Mouse (Mus musculus): ENCODE results near the gene Tbx4.

The Tbx4 gene

DNA sequence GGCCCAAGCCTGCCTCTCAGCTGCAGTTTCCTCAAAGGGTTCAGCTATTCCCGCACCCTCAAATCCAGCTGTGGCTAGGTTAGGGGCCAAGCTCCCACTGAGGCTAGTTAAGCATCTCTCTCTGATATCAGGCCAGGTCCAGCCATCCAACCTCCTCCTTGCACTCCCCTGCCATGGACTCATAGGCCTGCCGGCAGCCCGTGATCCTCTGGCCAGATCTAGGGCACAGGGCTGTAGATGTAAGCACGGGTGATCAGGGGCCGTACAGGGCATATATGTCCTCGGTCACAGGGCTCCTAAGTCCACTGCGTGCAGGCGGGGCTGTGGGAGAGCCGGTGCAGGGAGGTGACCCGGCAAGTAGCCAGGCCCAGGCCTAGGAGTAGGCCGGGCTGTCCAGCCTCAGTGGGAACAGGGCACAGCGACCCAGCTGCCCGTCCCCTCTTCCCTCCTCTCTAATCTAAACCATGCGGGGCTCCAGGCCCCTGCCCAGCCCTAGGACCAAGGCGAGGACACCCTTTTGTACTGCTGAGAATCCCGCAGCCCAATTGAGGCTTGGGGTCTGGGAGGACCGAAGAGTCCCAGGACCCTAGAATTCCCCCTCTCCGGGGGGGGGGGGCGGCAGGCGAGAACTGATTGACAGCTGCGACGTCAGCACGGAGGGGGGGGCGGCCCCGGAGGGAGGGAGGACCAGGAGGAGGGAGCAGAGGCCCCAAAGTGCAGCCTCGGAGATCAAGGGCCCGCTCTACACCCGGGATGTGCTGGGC lies at the start of gene Tbx4:
Gene Tbx4 (plus strand): TSS at position 758 of the 764 bp plus-strand sequence.
- DNase-seq (ENCODE audit: low read depth), result no peak

DNA sequence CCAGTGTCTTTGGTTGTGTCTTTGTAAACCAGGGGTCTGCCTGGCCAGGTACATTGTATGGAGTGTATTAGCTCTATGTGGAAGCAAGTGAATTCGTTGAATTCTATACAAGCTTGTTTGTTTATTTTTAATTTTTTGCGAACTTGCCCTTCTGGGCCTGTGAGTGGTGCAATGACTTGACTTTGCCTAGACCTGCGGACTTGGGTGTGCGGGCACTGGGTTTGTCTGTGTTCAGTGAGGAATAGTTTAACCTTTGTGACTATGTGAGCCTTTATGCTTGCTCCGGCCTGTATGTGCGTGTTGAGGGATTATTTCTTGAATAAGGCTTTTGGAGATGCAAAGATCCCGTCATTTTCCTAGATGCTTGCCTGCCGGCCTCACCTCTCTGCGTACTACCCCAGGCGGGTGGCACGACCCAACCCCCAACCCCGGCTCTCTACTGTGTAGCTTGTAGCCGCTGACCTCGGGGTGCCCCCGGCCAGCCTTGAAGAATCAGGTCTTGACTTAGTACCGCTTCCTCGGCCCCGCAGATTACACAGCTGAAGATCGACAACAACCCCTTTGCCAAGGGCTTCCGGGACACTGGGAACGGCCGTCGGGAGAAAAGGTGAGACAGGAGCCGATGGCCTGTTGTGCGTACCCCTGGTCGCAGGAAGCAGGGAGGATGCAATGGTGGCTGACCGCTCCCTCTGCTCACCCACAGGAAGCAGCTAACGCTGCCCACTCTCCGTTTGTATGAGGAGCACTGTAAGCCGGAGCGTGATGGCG lies 49.5 kb upstream of the Tbx4 start:
- no peak for DNase-seq (ENCODE audit: low read depth)

DNA sequence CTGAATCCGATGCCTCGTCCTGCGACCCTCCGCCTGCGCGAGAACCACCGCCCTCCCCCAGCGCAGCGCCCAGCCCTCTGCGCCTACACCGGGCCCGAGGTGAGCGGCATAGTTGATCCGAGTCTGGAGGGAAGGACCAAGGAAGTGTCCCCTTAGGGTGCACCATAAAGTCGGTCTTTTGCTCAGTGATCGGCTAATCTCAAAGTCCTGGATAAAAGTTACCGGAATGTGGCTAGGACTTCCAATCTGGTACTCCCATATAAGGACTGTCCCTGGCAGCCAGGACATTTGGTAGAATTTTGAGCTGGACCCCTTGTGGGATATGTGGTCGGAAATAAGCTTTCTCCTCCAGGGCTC lies 49.0 kb upstream of the Tbx4 start:
- DNase-seq (ENCODE audit: low read depth), result no peak

DNA sequence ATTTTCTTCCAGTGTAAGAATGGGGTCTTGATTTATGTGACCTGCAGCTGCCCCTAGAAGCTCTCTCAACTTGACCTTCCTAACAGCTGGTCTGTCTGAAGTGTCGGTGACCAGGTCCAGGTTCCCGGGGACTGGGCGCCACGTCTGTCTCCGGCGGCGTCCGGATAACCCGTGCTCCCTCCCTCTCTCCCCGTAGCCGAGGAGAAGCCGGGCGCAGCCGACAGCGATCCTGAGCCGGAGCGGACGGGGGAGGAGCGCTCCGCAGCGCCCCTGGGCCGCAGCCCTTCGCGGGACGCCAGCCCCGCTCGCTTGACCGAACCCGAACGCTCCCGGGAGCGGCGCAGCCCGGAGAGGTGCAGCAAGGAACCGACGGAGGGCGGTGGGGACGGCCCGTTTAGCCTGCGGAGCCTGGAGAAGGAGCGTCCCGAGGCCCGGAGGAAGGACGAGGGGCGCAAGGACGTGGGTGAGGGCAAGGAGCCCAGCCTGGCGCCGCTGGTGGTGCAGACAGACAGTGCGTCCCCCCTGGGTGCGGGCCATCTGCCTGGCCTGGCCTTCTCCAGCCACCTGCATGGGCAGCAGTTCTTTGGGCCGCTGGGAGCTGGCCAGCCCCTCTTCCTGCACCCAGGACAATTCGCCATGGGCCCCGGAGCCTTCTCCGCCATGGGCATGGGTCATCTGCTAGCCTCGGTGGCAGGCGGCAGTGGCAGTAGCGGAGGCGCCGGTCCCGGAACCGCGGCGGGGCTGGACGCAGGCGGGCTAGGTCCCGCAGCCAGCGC lies 48.4 kb upstream of the Tbx4 start:
- no peak for DNase-seq (ENCODE audit: low read depth)

DNA sequence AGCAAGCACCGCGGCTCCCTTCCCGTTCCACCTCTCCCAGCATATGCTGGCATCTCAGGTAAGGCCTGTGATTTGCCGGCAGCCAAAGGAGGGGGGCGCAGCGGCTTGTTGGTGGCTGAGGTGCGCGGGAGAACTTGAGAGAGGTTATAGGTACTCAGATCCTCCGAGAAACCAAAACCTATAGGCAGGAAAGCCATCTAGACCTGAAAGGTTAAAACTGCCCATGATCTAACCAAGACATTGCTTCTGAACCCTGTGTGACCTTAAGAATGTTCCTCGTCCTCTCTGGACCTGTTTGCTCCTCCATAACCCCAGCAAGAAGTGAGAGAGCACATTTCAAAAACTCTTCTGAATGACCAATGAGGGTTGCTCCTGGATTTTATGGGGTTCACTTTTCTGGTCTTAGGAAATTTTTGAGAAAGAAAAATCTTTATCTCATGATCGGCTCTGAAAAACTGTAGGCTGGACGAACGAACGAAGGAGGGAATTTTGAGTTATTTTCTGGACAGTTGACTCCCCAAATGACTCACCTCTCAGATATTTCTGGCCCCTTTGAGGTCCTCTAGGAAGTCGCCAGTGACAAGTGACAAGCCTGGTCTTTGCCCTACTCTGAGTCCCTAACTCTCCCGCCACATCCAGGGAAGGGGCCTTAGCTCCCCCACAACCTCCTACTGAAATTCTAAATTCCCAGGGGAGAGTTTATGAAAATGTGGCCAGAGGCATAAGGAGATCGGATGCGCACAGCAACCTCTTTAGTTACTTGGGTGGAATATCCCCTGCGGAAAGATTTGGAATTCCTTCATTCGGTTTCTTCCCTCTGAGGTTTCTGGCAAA lies 47.6 kb upstream of the Tbx4 start:
- DNase-seq (ENCODE audit: low read depth), result no peak

DNA sequence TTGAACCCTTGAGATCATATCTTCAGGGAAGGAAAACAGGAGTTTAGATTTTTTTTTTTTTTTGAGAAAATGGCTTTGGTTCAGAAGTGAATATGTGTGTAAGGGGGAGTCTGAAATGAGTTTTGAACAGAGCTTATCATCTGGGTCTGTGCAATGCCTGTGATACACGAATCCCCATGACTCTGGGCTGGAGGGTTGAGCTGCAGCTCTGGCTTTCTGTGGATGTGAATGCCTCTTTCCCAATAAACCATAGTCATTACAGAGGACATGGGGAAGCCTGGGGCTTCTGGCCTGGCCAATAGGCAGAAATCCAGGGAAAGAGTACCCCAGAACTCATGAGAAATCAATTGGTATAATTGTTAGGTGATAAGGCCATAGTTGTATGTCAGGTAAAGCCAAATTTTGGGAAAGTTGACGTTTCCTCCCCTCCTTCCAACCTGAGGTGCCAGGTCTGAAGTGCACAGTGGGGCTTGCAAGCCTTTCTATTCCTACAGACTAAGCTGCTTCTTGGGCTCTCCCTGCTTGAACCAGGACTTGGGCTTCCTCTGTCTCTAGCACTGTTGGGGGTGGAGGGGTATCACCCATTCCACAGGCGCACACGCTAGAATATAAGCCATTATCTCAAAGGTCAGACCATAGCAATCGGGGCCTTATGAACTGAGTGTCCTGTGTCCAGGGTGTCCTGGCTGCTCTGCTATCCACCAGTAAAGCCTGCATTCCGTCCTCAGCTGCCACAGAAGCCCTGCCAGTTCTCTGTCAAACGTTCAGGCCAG lies 46.8 kb upstream of the Tbx4 start:
- DNase-seq (ENCODE audit: low read depth), result no peak

DNA sequence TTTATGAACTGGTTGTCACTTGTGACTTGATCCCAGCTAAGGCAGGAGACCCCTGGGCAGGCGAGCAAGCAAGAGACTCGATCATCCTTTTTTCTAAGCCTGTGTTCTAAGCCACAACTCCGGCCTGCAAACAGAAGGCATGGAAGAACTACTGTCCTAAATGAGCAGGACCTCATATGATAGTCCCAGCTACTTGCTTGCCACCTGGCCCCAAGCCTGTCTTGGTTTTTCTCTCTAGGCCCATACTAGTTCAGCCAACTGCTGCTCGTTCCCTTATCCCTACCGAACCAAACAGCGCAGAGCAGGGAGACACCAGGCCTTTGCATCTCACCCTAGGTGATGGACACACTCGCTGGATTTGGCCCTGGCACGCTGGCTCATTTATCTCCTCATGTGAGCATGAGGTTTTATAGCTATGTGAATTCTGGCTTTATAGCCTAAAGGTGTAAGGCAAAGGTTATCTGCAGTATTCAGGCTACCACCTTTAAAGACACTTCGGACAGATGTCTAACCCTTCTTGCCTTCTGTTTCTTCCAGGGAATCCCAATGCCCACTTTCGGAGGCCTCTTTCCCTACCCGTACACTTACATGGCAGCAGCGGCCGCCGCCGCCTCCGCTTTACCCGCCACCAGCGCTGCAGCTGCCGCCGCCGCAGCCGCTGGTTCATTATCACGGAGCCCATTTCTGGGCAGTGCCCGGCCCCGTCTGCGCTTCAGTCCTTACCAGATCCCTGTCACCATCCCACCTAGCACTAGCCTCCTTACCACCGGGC lies 46.0 kb upstream of the Tbx4 start:
- no peak for DNase-seq (ENCODE audit: low read depth)

DNA sequence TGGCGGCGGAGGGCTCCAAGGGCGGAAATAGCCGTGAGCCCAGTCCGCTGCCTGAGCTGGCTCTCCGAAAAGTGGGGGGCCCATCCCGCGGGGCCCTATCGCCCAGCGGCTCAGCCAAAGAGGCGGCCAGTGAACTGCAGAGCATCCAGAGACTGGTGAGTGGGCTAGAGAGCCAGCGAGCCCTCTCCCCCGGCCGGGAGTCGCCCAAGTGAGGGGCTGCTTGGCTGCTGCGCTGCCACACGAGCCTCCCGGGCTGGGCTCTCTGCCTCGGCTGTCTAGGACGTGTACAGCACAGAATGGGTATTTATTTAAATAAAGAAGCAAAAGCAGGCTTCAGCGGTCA lies 45.4 kb upstream of the Tbx4 start:
- DNase-seq (ENCODE audit: low read depth), result no peak

DNA sequence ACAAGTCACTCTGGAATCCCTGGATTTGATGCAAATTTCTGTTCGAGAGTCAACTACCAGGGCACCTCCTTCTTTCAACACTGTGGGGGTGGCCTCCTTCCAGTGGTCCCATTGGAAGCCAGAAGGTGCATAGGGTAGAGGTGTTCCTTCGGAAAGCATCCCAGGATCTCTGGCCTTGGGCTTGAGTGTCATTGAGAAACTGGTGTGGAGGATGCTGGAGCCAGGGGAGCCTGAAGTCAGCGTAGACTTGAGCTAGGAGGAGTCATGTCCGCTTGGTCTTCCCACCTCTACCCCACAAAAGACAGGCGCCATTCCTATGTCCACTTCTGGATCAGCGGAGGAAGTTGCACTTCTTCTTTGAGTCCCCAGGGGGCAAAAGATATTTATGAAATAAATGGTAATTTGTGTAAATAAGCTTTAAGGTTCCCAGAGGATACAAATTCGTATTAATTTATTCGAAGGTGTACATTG lies 45.0 kb upstream of the Tbx4 start:
- no peak for DNase-seq (ENCODE audit: low read depth)

DNA sequence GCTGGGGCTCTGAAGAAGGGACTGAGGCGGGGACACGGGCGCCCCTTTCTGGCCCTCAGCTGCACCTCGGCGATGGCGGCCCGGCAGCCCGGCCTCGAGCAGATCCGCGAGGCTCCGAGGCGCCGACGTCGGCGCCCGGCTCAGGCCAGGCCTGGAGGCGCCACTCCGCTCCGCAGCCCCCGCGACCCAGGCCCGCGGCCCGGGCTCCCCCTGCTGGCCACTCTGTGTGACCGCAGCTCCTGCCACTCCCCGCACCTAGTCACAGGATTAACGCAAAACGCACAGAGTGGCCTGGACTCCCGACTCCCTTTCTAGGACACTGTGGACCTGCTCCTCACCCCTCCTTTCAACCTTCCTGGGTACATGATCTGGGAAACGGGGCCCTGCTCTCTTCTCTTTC lies 44.2 kb upstream of the Tbx4 start:
- no peak for DNase-seq (ENCODE audit: low read depth)

DNA sequence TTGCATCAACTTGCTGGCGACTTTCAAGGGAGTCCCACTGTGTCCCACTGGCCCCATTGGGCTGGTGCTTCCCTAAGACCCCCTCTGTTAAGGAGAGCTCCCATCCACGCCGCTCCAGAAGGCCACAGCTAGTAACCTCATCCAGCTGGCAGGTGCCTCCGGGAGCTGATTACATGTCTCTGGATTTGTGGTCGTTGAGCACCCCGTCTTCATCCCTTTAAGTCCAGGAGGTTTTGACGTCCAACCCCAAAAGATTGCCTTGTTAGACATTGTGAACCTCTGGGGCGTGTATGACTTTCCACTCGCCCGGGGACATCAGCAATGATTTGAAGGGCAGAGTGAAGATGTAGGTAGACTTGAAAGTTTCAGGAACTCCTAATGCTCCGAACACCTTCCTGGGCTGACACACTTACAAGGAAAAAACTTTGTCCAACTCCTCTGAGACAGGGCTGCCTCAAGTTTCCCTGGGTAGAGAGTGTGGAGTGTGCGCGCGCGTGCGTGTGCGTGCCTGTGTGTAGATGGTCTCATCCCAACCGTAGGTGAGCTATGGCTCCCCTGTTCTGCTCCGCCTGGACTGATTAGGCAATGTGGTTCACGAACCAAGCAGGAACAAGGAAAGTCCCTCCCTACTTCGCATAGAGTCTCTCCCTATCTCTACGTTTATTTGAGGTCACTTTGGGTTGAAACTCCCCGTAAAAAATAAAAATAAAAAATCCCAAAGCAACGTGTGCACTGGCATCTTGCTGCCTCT lies 43.5 kb upstream of the Tbx4 start:
- no peak for DNase-seq (ENCODE audit: low read depth)

DNA sequence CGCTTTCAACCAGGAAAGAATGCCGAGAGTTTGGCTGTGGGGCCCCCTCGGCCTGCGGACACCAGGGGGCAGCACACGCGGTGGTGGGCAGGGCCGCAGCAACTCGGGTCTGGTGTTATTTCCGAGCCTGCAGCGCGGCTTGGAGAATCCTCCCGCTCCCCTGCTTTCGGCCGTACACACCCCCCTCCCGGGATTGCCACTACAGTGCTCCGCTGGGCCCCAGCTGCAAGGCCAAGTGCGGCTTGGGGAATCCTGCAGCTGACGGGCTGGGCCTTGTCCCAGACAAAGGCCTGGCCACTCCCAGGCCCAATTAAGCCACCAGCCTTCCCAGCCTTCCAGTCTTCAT lies 42.9 kb upstream of the Tbx4 start:
- no peak for DNase-seq (ENCODE audit: low read depth)

DNA sequence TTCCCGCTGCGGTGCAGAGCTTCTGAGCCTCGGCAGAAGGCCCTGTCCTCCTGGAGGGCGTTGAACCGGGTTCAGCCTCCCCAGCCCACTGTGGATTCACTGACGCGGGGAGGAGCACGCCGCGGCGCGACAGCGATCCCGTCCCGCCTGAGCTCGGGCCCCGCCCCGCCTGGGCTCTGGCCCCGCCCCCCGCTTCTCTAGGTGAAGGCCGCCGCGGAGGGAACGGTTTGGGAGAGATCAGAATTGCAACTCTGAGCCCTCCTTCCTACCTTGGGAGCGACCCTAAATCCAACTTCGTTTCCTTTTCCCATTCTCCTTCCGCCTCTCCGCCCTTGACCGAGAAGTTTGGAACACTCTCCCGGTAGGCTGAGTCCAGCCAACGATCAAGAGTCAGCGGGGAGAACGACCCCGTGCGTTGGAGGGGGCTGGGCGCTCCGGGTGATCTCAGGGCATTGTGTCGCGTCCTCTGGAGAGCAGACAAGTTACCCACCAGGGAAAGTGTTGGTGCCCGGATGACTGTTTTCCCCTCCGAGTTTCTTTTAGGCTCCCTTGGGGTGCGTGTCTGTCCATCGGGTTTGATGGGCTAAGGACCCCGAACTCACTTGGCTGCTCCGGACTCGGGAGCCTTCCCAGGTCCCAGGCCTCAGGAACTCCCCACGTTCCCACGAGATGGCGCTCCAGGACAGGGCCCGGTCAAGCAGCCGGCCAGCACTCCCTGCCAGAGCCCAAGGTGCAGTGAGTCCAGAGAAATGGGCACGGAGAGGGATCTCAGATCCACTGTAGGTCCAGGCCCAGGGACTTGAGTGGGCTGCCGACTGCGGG lies 41.9 kb upstream of the Tbx4 start:
- peak; percentile 53 for DNase-seq (ENCODE audit: low read depth)

DNA sequence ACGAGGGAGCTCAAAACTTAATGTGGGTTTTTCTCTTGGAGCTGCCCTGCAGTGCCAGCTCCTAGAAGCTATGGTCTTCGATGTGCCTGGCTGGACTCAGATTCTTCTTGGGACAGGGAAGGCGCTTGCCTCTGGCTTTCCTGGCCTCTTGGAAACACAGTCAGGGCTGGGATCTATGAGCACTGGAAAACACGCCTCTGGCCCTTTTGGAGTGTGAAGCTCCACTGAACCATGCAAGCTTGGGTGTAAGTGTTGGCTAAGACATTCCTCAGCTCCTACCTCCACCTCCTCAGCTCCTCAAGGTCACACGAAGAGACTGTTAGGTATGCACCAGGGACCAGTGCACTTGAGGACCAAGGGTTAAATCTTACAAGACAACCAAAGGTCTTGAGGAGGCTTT lies 41.3 kb upstream of the Tbx4 start:
- DNase-seq (ENCODE audit: low read depth), result no peak

DNA sequence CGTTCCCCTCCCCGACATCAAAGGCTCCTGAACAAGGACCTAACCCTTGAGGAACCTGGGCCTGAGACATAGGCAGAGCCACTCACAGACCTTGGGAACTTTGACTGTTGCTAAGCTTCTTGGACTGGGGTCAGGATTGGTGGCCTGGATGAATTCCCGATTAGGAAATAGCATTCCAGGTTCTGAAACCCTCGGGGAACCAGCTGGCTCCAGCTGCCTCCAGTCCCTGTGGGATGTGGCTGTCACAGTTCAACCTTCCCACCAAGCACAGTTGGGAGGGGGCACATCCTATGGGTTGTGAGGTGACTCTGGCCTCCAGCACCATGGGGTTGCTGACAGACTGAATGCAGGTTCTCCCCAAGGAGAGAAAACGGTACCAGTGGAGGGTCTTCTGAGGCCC lies 40.3 kb upstream of the Tbx4 start:
- DNase-seq (ENCODE audit: low read depth), result no peak

DNA sequence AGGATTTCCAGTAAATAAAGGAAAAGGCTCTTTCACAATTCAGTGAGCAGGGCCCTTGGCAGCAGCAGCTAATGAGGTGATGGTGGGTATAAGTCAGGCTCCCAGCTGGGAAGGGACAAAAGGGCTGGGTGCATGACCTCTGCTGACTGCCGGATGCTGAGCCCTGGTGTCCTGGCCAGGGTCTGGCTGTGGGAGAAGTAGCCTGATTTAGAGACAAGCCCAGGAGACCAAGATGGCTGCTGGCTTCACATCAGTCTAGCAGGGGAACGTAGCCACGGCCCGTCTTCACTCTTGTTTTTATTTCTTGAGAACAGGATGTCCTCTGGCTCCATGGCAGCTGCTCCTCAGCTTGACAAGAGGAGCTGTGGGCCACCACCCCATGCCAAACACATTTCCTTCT lies 39.7 kb upstream of the Tbx4 start:
- no peak for DNase-seq (ENCODE audit: low read depth)

DNA sequence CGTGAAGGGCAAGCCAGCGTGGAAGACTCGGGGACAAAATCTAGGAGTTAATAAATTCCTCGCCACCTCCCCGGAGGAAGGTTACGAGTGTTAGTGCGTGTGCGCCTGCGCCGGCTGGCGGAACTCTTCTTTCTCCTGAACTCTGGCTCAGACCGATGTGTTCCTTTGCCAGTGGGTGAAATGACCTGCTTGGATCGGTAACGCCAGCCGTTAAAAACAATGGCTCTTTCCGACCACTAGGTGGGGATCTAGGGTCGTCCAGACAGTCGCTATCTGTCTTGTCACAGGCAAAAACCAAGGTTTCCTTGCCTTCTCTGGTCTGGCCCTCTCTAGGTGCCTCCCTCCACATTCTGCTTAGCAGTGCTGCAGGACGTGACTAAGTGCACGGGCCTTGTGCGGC lies 37.2 kb upstream of the Tbx4 start:
- peak; percentile 60 for DNase-seq (ENCODE audit: low read depth)

DNA sequence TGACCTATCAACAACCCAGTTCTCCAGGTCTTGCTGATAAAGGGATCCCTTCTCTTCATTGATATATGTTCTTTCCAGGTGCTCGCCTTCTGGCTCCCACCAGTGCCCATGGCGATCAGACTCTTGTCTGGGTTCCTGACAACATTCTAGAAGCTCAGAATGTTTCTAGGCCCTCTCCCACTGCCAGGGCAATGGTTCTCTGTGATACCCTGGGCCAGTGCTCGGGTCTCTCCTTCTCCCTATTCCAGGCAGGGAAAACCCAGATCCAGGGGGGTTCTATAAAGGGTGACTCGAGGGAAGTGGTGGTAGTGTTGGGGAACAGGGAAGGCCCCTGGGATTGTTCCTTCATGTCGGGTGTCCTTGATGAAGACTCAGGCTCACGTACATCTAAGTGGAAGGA lies 36.0 kb upstream of the Tbx4 start, which contains the start of gene Gm11444:
Gene Gm11444 (minus strand): TSS at position 101 of the 400 bp plus-strand sequence.
- no peak for DNase-seq (ENCODE audit: low read depth)

DNA sequence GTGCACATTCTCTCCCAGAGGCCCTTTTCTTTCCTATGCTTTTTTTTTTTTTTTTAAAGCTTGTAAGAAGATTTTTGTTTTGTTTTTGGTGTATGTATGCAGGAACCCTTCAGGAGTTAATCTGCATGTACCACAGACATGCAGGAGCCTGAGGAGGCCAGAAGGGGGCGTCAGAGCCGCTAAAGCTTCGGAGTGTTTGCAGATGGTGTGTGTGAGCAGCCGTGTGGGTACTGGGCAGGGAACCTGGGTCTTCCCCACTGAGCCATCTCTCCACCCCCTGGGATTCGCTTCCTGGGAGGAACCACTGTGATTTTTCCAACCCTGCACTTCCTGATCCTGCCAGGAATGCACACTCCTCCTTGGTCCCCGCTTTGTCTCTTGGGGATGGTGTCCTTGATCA lies 35.5 kb upstream of the Tbx4 start:
- DNase-seq (ENCODE audit: low read depth), result no peak

All from fibroblast of lung, adult 2 months (primary cell).